Mouse (Mus musculus): ENCODE measurements around the gene Rnf10. TPM values are rescaled to one million over a fixed set of nuclear protein-coding genes. Genes with fewer than 3 reads are reported as not detected.
A peak's percentile ranks its signal among the peaks of the same experiment; 100 is the strongest.

The Rnf10 gene
- total RNA-seq, 2 experiments from 2014 or later = 232 to 275 TPM

DNA sequence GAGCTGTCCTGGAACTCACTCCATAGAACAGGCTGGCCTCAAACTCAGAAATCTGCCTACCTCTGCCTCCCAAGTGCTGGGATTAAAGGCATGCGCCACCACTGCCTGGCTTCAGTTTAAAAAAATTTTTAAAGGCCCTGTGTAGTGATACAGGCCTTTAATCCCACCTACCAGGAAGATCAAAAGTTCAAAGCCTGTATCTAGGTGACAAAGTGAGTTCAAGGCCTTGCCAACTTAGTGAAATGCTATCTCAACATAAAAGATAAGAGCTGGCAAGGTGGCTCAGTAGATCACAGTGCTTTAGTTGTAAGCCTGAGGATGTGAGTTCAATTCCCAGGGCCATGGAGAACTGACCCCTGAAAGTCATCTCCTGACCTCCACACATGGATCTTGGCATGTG lies 5.4 kb upstream of the Rnf10 start:
- no peak for DNase-seq

DNA sequence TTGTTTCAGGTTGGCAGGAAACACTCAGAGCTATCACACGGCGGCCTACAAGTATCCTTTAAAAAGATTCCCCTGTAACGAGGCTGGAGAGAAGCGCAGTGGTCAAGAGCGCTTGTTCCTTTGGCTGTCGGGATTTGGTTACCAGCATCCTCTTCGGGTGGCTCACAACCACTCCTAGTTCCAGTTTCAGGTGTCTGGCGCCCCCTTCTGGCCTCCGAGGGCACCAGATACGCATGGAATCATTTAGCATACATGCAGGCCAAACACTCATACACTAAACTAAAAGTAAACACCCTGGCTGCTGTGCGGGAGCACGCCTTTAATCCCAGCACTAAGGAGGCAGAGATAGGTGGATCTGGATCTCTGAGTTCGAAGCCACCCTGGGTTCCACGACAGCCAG lies 3.3 kb upstream of the Rnf10 start:
- DNase-seq = peak in 1 of 2 experiments; percentile 48

DNA sequence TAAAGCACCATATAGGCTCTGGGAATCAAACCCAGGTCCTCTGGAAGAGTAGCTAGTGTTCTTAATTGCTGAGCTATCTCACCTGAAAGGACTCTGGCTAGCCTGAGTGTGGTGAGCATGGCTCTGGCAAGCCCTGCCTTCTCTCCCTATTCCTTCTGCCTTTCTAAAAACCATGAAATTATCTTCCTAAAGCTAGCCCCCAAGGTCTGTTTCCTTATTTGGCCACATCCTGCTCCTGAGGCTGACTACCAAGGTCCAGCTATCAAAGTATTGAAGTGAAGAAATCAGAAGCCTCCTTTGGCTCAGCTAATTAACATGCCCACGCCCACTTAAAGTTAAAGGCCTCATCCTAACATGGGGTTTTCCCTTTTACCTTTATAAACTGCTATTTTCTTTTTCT lies 2.1 kb upstream of the Rnf10 start:
- peak in 1 of 2 experiments; percentile 42 for DNase-seq

DNA sequence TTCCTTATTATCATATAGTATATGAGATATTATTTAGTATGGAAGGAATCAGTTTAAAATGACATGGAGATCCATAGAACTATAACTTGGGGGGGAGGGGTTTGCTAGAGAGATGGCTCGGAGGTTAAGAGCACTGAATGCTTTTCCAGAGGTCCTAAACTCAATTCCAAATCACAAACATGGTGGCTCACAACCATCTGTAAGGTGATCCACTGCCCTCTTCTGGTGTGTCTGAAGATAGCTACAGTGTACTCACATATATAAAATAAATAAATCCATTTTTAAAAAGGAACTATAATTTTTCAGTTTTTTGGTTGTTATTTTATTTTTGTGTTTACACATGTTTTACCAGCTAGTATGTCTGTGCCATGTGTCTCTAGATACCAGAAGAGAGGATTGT lies 1.7 kb upstream of the Rnf10 start:
- no peak for DNase-seq

- DNase-seq = no peak
These were observed 944 bp upstream of the Rnf10 start for GRCm38 (mm10) chr5:115273549-115274135.

DNA sequence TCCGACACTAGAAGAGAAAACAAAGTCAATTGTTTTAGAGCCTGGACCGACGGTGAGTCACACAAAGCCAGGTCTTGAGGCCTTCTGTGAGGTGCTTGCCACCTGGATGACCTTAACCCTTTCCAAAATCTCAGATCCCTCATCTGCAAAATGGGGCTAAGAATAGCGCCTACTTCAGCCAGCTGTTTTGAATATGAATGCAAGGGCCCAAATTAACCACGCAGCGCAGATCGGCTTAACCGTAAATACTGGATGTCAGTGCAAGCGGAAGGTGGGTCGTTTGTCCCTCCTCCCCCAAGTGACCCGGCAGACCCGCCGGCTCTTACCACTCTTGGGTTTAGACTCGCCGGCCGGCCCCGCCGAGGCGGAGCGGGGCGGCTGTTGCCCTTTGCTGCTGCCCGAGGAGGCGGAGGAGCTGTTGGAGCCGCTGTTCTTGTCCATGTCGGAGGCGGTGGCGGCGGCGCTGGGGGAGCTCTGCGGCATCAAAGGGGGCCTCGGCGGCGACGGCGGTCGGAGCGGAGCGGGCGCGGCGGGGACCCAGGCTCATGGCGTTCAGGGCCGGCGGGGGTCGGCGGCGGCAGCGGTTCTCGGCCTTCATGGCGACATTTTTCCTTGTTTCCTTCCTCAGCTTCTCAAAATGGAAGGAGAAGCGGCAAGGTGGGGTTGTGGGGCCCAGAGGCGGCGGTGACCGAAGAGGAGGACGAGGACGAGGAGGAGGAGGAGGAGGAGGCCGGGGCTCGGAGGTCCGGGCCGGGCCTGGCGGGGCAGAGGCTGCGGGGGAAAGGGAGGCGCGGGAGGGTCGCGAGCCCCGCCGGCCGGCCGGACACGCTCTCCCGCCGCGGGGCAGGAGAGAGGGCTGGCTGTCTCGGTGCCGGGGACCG lies 527 bp downstream of the Rnf10 start:
- peak; percentile 50 to 65 for DNase-seq

GRCm38 (mm10) chr5:115269969-115270368 lies 2.7 kb downstream of the Rnf10 start:
- no peak for DNase-seq

- no peak for DNase-seq
These were observed 4.4 kb downstream of the Rnf10 start for GRCm38 (mm10) chr5:115268266-115268665.

DNA sequence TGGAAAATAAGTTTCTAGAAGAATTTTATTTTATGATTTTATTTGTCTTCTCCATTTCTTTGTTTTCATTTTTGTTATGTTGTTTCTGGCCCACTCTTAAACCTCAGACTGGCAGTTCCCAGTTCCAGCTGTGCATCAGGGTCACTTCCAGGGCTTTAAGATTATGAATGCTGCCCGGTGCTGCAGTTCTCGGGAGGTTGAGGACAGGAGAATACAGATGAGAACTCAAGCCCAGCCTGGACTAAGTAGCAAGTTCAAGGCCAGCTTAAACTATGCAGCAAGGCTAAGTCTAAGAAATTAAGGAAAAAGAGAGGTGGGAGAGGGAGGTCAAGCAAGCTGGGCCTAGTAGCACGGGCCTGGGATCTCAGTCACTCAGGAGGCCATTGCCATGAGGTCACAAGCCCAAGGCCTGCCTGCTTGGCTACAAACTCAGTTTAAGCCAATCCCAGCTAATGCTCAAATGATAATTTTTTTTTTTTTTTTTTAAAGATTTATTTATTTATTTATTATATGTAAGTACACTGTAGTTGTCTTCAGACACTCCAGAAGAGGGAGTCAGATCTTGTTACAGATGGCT lies 5.1 kb downstream of the Rnf10 start:
- peak; percentile 29 to 57 for DNase-seq

- DNase-seq = no peak
These were observed 5.8 kb downstream of the Rnf10 start for GRCm38 (mm10) chr5:115266787-115267468.

- no peak for DNase-seq
These were observed 6.4 kb downstream of the Rnf10 start for GRCm38 (mm10) chr5:115266340-115266739.

- no peak for DNase-seq
These were observed 10.0 kb downstream of the Rnf10 start for GRCm38 (mm10) chr5:115262502-115263291.

DNA sequence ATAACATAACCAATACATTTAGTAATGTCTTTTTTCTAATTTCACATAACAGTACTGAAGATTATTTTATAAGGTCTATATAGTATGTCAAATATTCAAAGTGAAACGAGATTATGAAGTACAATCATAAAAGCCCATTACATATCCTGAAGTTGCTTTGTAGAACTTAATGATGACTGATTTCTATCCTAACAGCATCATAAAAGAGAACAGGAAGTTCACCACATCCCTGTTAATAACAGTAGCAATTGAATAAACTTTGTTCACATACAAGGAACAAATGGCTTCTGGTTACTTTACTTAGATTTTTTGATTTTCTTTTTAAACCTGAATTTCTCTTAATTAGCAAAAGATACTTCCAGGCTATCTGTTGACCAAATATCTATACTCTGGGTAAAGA lies 10.8 kb downstream of the Rnf10 start:
- no peak for DNase-seq

- DNase-seq = no peak
These were observed 11.6 kb downstream of the Rnf10 start for GRCm38 (mm10) chr5:115261141-115261540.

GRCm38 (mm10) chr5:115260356-115260755 lies 12.3 kb downstream of the Rnf10 start:
- DNase-seq = no peak

GRCm38 (mm10) chr5:115256909-115257546 lies 15.7 kb downstream of the Rnf10 start:
- DNase-seq = no peak

- no peak for DNase-seq
These were observed 17.2 kb downstream of the Rnf10 start for GRCm38 (mm10) chr5:115255472-115255871.

DNA sequence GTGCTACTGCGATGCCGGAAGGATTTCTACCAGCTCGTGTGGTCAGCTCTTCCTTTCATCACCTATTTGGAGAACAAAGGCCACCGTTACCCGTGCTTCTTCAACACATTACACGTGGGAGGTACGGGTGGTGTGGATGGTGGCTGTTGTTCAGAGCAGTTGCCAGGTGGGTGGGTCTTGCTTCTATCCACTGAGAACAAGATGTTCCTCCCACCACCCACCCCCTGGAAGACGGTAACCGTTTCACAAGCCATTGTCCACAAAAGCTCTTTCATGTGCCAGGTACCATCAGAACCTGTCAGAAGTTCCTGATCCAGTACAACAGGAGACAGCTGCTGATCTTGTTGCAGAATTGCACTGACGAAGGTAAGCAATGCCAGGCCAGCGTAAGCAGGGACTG lies 32.5 kb downstream of the Rnf10 start:
- no peak for DNase-seq

DNA sequence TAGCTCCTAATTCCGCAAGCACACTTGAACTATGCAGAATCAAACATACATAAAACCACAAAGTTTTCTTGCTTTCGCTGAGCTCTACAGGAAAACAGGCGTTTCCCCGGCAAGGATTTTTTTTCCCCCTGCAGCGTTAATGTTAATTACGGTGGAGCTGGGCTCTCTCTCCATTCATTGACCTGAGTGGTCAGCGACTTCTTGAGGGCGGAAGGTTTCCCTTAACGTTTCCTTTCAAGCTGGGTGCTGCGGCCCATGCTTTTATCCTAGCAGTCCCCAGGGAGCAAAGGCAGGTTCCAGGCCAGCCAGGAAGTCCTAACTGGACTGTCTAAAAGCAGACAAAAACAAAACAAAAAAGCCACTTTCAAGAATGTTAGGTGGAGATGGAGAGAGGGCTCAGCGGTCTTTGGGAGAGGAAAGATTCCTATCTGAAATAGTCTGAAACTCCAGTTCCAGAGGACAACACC lies 33.9 kb downstream of the Rnf10 start:
- peak; percentile 33 to 42 for DNase-seq

DNA sequence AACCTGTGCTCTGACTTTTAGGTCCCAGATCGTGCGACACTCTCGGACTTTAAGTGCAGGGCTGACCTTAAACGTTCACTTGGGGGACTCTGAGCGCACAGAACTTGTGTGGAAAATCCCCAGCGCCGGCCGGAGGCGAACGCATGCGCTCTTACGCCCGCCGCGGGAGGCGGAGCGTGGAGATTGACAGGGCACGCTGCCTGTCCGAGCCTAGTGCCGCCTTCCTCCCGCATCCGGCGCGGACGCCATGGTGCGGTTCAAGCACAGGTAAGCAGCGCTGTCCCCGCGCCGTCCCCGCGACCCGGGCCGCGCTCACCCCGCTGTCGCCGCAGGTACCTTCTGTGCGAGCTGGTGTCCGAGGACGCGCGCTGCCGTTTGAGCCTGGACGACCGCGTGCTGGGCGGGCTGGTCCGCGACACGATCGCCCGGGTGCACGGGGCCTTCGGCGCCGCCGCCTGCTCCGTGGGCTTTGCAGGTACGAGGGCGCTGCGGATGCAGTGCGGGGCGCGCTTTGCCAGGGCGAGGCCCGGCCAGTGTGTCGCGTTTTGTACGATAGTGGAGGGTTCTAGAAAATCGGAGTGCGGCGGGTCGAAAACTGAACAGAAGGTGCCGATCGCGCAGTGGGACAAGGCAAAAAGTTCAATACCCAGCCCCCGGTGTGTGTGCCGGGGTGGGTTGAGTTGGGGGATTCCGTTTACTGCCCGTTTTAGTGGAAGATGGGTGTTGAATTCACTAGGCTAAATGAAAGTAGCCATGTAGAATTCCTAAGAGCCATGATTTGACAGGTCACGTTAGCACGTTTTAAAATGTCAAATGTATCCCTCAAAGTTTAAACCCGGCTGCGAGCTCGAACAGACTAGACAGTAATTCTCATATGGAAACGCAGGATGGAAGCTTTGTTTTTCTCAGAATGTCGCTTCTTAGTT lies 34.6 kb downstream of the Rnf10 start:
- DNase-seq = peak; percentile 95 to 97

Data from adrenal gland, postnatal 36 days (tissue).